Mouse (Mus musculus): Measurements from ENCODE around the gene Atp2c2. TPM values are rescaled to one million over a fixed set of nuclear protein-coding genes. Genes with fewer than 3 reads are reported as not detected.

The Atp2c2 gene
- polyA plus RNA-seq, 1 experiment from 2014 or later, result 10.8 TPM

GRCm38 (mm10) chr8:119727093-119727492, 27.3 kb downstream of the Atp2c2 start:
- Histone ChIP-seq H3K9ac (ENCODE audit: low read length) (no peak overlapping the region), H3K27ac (ENCODE audit: low read length) (no peak overlapping the region), H3K4me1 (ENCODE audit: control insufficient read depth, insufficient read depth, low read length) (no peaks in the 10 kb centered on the region), H3K4me3 (replicated peaks; ENCODE audit: low read length) (no peak overlapping the region), H3K9me3 (replicated peaks; ENCODE audit: control insufficient read depth, low read length) (no peaks in the 10 kb centered on the region), H3K36me3 (ENCODE audit: control insufficient read depth, insufficient read depth, low read length) (no peaks in the 10 kb centered on the region), H3K4me2 (ENCODE audit: low read depth, low read length) (no peak overlapping the region), H3K27me3 (ENCODE audit: control insufficient read depth, insufficient read depth, low read length) (no peaks in the 10 kb centered on the region)
- WGBS, result 78% methylated on average over 8 of the region's 8 CpGs
- no peak for ATAC-seq (ENCODE audit: insufficient read depth, low FRiP score)

GRCm38 (mm10) chr8:119728351-119728895, 28.6 kb downstream of the Atp2c2 start:
- no peak overlapping the region for H3K9ac ChIP-seq (ENCODE audit: low read length)
- no peak overlapping the region for H3K27ac ChIP-seq (ENCODE audit: low read length)
- no peak overlapping the region for H3K4me3 ChIP-seq (replicated peaks; ENCODE audit: low read length)
- H3K4me1 ChIP-seq (ENCODE audit: control insufficient read depth, insufficient read depth, low read length), result peaks cover 5% of the 10 kb centered on the region; the same call in 1 of the 2 replicates
- no peaks in the 10 kb centered on the region for H3K27me3 ChIP-seq (ENCODE audit: control insufficient read depth, insufficient read depth, low read length)
- WGBS, result 84% methylated on average over 8 of the region's 8 CpGs
- ATAC-seq (ENCODE audit: insufficient read depth, low FRiP score), result no peak
- no peaks in the 10 kb centered on the region for H3K9me3 ChIP-seq (replicated peaks; ENCODE audit: control insufficient read depth, low read length)
- no peaks in the 10 kb centered on the region for H3K36me3 ChIP-seq (ENCODE audit: control insufficient read depth, insufficient read depth, low read length)
- H3K4me2 ChIP-seq (ENCODE audit: low read depth, low read length), result no peak overlapping the region

DNA sequence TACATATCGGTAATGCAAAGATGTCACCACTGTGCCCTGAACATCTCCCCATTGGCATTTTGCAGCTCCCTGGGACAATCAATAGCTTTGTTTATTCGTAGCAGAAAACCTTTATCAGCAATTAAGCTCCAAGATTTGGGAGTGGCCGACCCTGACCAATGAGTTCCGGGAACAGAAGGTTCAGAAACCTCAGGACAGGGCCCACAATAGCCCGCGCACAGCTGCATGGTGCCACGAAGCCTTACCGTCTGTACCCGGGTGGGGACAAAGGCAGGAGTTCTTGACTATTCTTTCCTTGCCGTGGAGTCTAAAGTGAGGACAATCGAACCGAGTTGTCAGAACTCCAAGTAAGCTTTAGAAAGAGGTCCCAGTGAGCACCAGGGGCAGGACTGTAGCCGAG, 32.3 kb downstream of the Atp2c2 start:
- no peak for ATAC-seq (ENCODE audit: insufficient read depth, low FRiP score)
- H3K4me3 ChIP-seq (replicated peaks; ENCODE audit: low read length), result no peak overlapping the region
- H3K4me1 ChIP-seq (ENCODE audit: control insufficient read depth, insufficient read depth, low read length), result peaks cover 5% of the 10 kb centered on the region; the same call in 1 of the 2 replicates
- 66% methylated on average over 13 of the region's 13 CpGs for WGBS
- H3K27me3 ChIP-seq (ENCODE audit: control insufficient read depth, insufficient read depth, low read length), result no peaks in the 10 kb centered on the region
- H3K9ac ChIP-seq (ENCODE audit: low read length), result no peak overlapping the region
- no peak overlapping the region for H3K27ac ChIP-seq (ENCODE audit: low read length)
- no peaks in the 10 kb centered on the region for H3K9me3 ChIP-seq (replicated peaks; ENCODE audit: control insufficient read depth, low read length)
- H3K4me2 ChIP-seq (ENCODE audit: low read depth, low read length), result no peak overlapping the region
- H3K36me3 ChIP-seq (ENCODE audit: control insufficient read depth, insufficient read depth, low read length), result no peaks in the 10 kb centered on the region

- 84% methylated on average over 10 of the region's 10 CpGs for WGBS
- no peak for ATAC-seq (ENCODE audit: insufficient read depth, low FRiP score)
- H3K4me1 ChIP-seq (ENCODE audit: control insufficient read depth, insufficient read depth, low read length), result peaks cover 12% of the 10 kb centered on the region; the same call in 1 of the 2 replicates
- no peaks in the 10 kb centered on the region for H3K9me3 ChIP-seq (replicated peaks; ENCODE audit: control insufficient read depth, low read length)
- no peaks in the 10 kb centered on the region for H3K27me3 ChIP-seq (ENCODE audit: control insufficient read depth, insufficient read depth, low read length)
- H3K27ac ChIP-seq (ENCODE audit: low read length), result no peak overlapping the region
- no peaks in the 10 kb centered on the region for H3K36me3 ChIP-seq (ENCODE audit: control insufficient read depth, insufficient read depth, low read length)
- H3K4me2 ChIP-seq (ENCODE audit: low read depth, low read length), result no peak overlapping the region
- no peak overlapping the region for H3K4me3 ChIP-seq (replicated peaks; ENCODE audit: low read length)
- no peak overlapping the region for H3K9ac ChIP-seq (ENCODE audit: low read length)
Measured at GRCm38 (mm10) chr8:119736348-119736917, 36.6 kb downstream of the Atp2c2 start.

DNA sequence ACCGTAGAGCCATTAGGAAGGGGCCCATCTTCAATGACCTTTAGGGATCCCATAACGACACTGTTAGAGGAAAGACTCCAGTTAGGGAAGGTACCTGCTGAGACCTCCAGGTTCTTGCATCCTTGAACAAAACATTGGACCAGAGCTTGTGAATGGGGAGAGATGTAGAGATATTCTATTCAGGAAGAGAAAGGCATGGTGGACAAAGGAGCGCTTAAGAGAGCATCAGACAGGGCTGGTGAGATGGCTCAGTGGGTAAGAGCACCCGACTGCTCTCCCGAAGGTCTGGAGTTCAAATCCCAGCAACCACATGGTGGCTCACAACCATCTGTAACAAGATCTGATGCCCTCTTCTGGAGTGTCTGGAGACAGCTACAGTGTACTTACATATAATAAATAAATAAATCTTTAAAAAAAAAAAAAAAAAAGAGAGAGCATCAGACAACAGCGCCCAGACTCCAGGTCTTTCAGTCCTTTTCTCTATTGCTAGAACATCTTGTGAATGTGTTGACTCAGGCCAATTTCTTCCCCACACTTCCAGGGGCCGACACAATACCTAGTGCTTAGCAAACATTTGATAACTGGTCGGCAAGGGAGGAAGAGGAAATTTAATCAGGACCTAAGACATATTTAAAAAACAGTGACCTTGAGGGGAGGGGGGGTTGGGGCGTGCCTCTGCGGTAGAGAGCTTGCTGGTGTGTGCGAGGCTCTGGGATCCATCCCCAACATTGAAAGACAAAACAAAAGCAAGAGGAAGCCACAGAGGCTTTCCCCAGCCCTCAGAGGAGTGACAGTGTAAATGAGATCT, 37.5 kb downstream of the Atp2c2 start:
- no peak for ATAC-seq (ENCODE audit: insufficient read depth, low FRiP score)
- Histone ChIP-seq H3K4me2 (ENCODE audit: low read depth, low read length) (no peak overlapping the region), H3K36me3 (ENCODE audit: control insufficient read depth, insufficient read depth, low read length) (no peaks in the 10 kb centered on the region), H3K27me3 (ENCODE audit: control insufficient read depth, insufficient read depth, low read length) (no peaks in the 10 kb centered on the region), H3K27ac (ENCODE audit: low read length) (no peak overlapping the region), H3K9ac (ENCODE audit: low read length) (no peak overlapping the region), H3K9me3 (replicated peaks; ENCODE audit: control insufficient read depth, low read length) (no peaks in the 10 kb centered on the region), H3K4me3 (replicated peaks; ENCODE audit: low read length) (no peak overlapping the region), H3K4me1 (ENCODE audit: control insufficient read depth, insufficient read depth, low read length) (peaks cover 12% of the 10 kb centered on the region; the same call in 1 of the 2 replicates)
- 64% methylated on average over 11 of the region's 11 CpGs for WGBS

GRCm38 (mm10) chr8:119738129-119738907, 38.5 kb downstream of the Atp2c2 start:
- Histone ChIP-seq H3K36me3 (ENCODE audit: control insufficient read depth, insufficient read depth, low read length) (no peaks in the 10 kb centered on the region), H3K9ac (ENCODE audit: low read length) (no peak overlapping the region), H3K4me1 (ENCODE audit: control insufficient read depth, insufficient read depth, low read length) (peaks cover 8% of the 10 kb centered on the region; the same call in 1 of the 2 replicates), H3K4me3 (replicated peaks; ENCODE audit: low read length) (no peak overlapping the region), H3K27ac (ENCODE audit: low read length) (no peak overlapping the region), H3K9me3 (replicated peaks; ENCODE audit: control insufficient read depth, low read length) (no peaks in the 10 kb centered on the region), H3K4me2 (ENCODE audit: low read depth, low read length) (no peak overlapping the region), H3K27me3 (ENCODE audit: control insufficient read depth, insufficient read depth, low read length) (no peaks in the 10 kb centered on the region)
- ATAC-seq (ENCODE audit: insufficient read depth, low FRiP score), result no peak
- WGBS, result 72% methylated on average over 19 of the region's 19 CpGs

DNA sequence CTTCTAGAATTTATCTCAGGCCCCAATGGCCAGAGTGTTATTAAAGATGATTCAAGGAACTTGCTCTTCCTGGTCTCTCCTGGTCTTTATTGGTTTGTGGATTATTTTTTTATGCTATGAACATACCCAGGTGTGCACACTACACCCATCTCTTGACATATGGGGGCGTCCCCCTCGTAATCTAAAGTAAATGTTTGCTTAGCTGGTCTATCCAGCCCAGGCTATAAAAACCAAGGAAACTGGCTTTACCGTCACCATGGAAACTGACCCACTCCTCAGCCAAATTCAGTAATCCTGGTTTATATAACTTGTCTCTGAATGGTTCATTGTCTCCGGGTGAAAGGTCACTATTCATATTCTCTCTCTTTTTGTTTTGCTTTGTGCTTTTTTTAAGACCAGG, 40.8 kb downstream of the Atp2c2 start:
- peak overlapping the region; percentile 48; the same call in 1 of the 2 replicates for H3K27ac ChIP-seq (ENCODE audit: low read length)
- no peak overlapping the region for H3K4me3 ChIP-seq (replicated peaks; ENCODE audit: low read length)
- 35% methylated on average over 4 of the region's 4 CpGs for WGBS
- no peaks in the 10 kb centered on the region for H3K9me3 ChIP-seq (replicated peaks; ENCODE audit: control insufficient read depth, low read length)
- peak; percentile 63 for ATAC-seq (ENCODE audit: insufficient read depth, low FRiP score)
- no peak overlapping the region for H3K9ac ChIP-seq (ENCODE audit: low read length)
- no peak overlapping the region for H3K4me2 ChIP-seq (ENCODE audit: low read depth, low read length)
- H3K36me3 ChIP-seq (ENCODE audit: control insufficient read depth, insufficient read depth, low read length), result no peaks in the 10 kb centered on the region
- peaks cover 16% of the 10 kb centered on the region for H3K4me1 ChIP-seq (ENCODE audit: control insufficient read depth, insufficient read depth, low read length)
- H3K27me3 ChIP-seq (ENCODE audit: control insufficient read depth, insufficient read depth, low read length), result no peaks in the 10 kb centered on the region

GRCm38 (mm10) chr8:119742409-119742808, 42.6 kb downstream of the Atp2c2 start:
- H3K9ac ChIP-seq (ENCODE audit: low read length), result no peak overlapping the region
- 84% methylated on average over 7 of the region's 7 CpGs for WGBS
- H3K4me3 ChIP-seq (replicated peaks; ENCODE audit: low read length), result no peak overlapping the region
- H3K4me2 ChIP-seq (ENCODE audit: low read depth, low read length), result no peak overlapping the region
- no peaks in the 10 kb centered on the region for H3K36me3 ChIP-seq (ENCODE audit: control insufficient read depth, insufficient read depth, low read length)
- ATAC-seq (ENCODE audit: insufficient read depth, low FRiP score), result no peak
- no peaks in the 10 kb centered on the region for H3K9me3 ChIP-seq (replicated peaks; ENCODE audit: control insufficient read depth, low read length)
- no peaks in the 10 kb centered on the region for H3K27me3 ChIP-seq (ENCODE audit: control insufficient read depth, insufficient read depth, low read length)
- H3K27ac ChIP-seq (ENCODE audit: low read length), result peak overlapping the region; percentile 66; the same call in 1 of the 2 replicates
- H3K4me1 ChIP-seq (ENCODE audit: control insufficient read depth, insufficient read depth, low read length), result peaks cover 16% of the 10 kb centered on the region
